Mouse (Mus musculus): ENCODE measurements around the gene Usp37.

DNA sequence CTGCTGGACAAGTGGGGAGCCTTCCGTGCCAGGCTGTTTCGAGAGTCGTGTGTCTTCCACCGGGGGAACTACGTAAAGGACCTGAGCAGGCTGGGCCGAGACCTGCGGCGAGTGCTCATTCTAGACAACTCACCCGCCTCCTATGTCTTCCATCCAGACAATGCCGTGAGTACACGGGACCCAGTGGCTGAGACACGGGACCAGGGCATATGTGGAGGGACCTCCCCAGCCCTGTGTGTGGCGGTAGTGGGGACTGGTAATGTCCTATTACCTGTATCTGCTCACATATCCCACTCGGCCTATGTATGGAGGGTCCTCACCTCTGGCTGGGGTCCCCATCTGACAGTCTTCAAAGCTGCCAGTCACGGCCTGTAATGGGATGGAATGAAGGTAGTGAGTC lies 149.2 kb downstream of the Usp37 start:
- TF ChIP-seq POLR2A (IDR thresholded peaks at IDR 0.05; ENCODE audit: insufficient read depth, low read length) (no peak), EP300 (IDR thresholded peaks at IDR 0.05; ENCODE audit: insufficient read depth, low read depth, low read length) (no peak), CTCF (IDR thresholded peaks at IDR 0.05; ENCODE audit: low read depth, low read length) (no peak)

Data from ES-Bruce4 (cell line).